Mouse (Mus musculus) heart, postnatal 0 days (tissue): ENCODE measurements at regions not wholly inside any gene's neighbourhood (a gene's known extent, or its start where the extent isn't known, plus 50 kb on each side); places are given as distances from the start of the nearest gene placed in this dataset.

Source experiments
- CTCF ChIP-seq: IDR thresholded peaks from 2 replicates; pipeline ENCODE4 v1.5.1; 2016; ENCODE audit warnings: antibody characterized with exemption, control low read depth, low read depth
- EP300 ChIP-seq: IDR thresholded peaks from 2 replicates; pipeline ENCODE4 v1.6.1; 2016; ENCODE audit warnings: antibody characterized with exemption, low read depth

- TF ChIP-seq CTCF = no peak
- TF ChIP-seq EP300 = no peak
Observed at GRCm38 (mm10) chr1:186373386-186373785, 256.3 kb upstream of the Lyplal1 start.
